10 mouse cellular contexts compared by ENCODE assay signal in genomic region chr5:120742125-120742524, GRCm38 (mm10). TPM values are rescaled to one million over a fixed set of nuclear protein-coding genes. Genes with fewer than 3 reads are reported as not detected.
DNase-seq lines count a peak whose midpoint lies in the region; ATAC-seq and TF ChIP-seq lines count a peak whose summit lies in the region.
"Had no signal": no experiment of that assay in that cellular context is flagged by ENCODE, and none has a peak within 500 bp of the region (broad histone marks: within the 10 kb centered on the region; RNA-seq: fewer than 3 reads in every experiment).

No protein-coding gene starts in this region.

- WGBS in heart, postnatal 0 days = 27% methylated on average over 4 of the region's 4 CpGs
- 30% methylated on average over 4 of the region's 4 CpGs for WGBS in lung, embryonic 14.5 days

- no peak for DNase-seq in heart, postnatal 0 days (ENCODE audit: low spot score)
- DNase-seq in heart, adult 9 months (ENCODE audit: low spot score in 2 of 2) = no peak
- DNase-seq in testis, postnatal 14 days (ENCODE audit: low spot score) = no peak
- peak; percentile 70 for DNase-seq in lung, embryonic 14.5 days
- peak; percentile 74 for DNase-seq in thymus, postnatal 0 days (ENCODE audit: low spot score)
- DNase-seq in ovary, postnatal 10 days (ENCODE audit: low spot score) = no peak

- H3K27me3 ChIP-seq in heart, postnatal 0 days (ENCODE audit: control insufficient read depth, insufficient read depth, low read length) = no peaks in the 10 kb centered on the region
- no peaks in the 10 kb centered on the region for H3K27me3 ChIP-seq in testis, adult 2 months (ENCODE audit: control insufficient read depth, insufficient read depth, low read length)
- H3K27me3 ChIP-seq in lung, embryonic 14.5 days (ENCODE audit: insufficient read depth, low read length) = no peaks in the 10 kb centered on the region
- H3K27me3 ChIP-seq: embryonic facial prominence, embryonic 15.5 days had no signal

- TF ChIP-seq POLR2A in testis, adult 2 months (IDR thresholded peaks at IDR 0.05; ENCODE audit: control insufficient read depth, low read depth, low read length) = no peak

- no peak overlapping the region for H3K9ac ChIP-seq in heart, postnatal 0 days (replicated peaks; ENCODE audit: low read depth, low read length)
- no peak overlapping the region for H3K9ac ChIP-seq in lung, embryonic 14.5 days
- H3K9ac ChIP-seq: embryonic facial prominence, embryonic 15.5 days; limb, embryonic 12.5 days had no signal

- TF ChIP-seq CTCF in heart, postnatal 0 days (IDR thresholded peaks at IDR 0.05; ENCODE audit: low read depth) = peak; percentile 44
- TF ChIP-seq CTCF in testis, adult 2 months (IDR thresholded peaks at IDR 0.05; ENCODE audit: control insufficient read depth, insufficient read depth, insufficient replicate concordance, low read depth, low read length) = peak; percentile 33; the same call in 1 of the 2 replicates
- TF ChIP-seq CTCF in lung, embryonic 14.5 days (IDR thresholded peaks at IDR 0.05; ENCODE audit: low read depth) = peak; percentile 66

- no peaks in the 10 kb centered on the region for H3K4me1 ChIP-seq in heart, postnatal 0 days (ENCODE audit: control insufficient read depth, insufficient read depth)
- no peaks in the 10 kb centered on the region for H3K4me1 ChIP-seq in testis, adult 2 months (ENCODE audit: control insufficient read depth, insufficient read depth, low read length)
- H3K4me1 ChIP-seq in lung, embryonic 14.5 days (ENCODE audit: insufficient read depth) = no peaks in the 10 kb centered on the region
- H3K4me1 ChIP-seq: embryonic facial prominence, embryonic 15.5 days; limb, embryonic 12.5 days had no signal

- no peaks in the 10 kb centered on the region for H3K36me3 ChIP-seq in heart, postnatal 0 days (replicated peaks; ENCODE audit: control insufficient read depth, insufficient read depth, low read length)
- H3K36me3 ChIP-seq in testis, adult 2 months (ENCODE audit: control insufficient read depth, insufficient read depth, low read length) = no peaks in the 10 kb centered on the region
- H3K36me3 ChIP-seq in lung, embryonic 14.5 days (ENCODE audit: insufficient read depth) = no peaks in the 10 kb centered on the region
- H3K36me3 ChIP-seq: embryonic facial prominence, embryonic 15.5 days; limb, embryonic 12.5 days had no signal

- no peak for TF ChIP-seq EP300 in heart, postnatal 0 days (IDR thresholded peaks at IDR 0.05; ENCODE audit: low read depth)

- no peak overlapping the region for H3K27ac ChIP-seq in heart, postnatal 0 days (ENCODE audit: low read depth)
- H3K27ac ChIP-seq in testis, adult 2 months (ENCODE audit: control insufficient read depth, insufficient read depth, low read depth, low read length) = no peak overlapping the region
- no peak overlapping the region for H3K27ac ChIP-seq in lung, embryonic 14.5 days (ENCODE audit: low read depth)
- H3K27ac ChIP-seq: embryonic facial prominence, embryonic 15.5 days; limb, embryonic 12.5 days had no signal

- no peak overlapping the region for H3K4me3 ChIP-seq in heart, postnatal 0 days (ENCODE audit: low read depth, low read length)
- H3K4me3 ChIP-seq in testis, adult 2 months (ENCODE audit: control insufficient read depth, low read depth, low read length) = no peak overlapping the region
- H3K4me3 ChIP-seq in lung, embryonic 14.5 days (ENCODE audit: low read depth, low read length) = no peak overlapping the region
- H3K4me3 ChIP-seq: embryonic facial prominence, embryonic 15.5 days; limb, embryonic 12.5 days had no signal

- no peaks in the 10 kb centered on the region for H3K9me3 ChIP-seq in heart, postnatal 0 days (replicated peaks; ENCODE audit: control insufficient read depth, low read length)
- no peaks in the 10 kb centered on the region for H3K9me3 ChIP-seq in lung, embryonic 14.5 days (ENCODE audit: low read depth, low read length)
- H3K9me3 ChIP-seq: embryonic facial prominence, embryonic 15.5 days; limb, embryonic 12.5 days had no signal

- no peak overlapping the region for H3K4me2 ChIP-seq in heart, postnatal 0 days (ENCODE audit: low read depth, low read length)
- no peak overlapping the region for H3K4me2 ChIP-seq in lung, embryonic 14.5 days
- H3K4me2 ChIP-seq: embryonic facial prominence, embryonic 15.5 days; limb, embryonic 12.5 days had no signal

- no peak for ATAC-seq in heart, postnatal 0 days (ENCODE audit: insufficient read depth, low read depth)
- ATAC-seq in common myeloid progenitor, adult 5-6 weeks (replicated peaks; ENCODE audit: low read depth, poor library complexity, severe bottlenecking) = peak; percentile 72
- ATAC-seq in lung, embryonic 14.5 days (ENCODE audit: insufficient read depth) = no peak

RNA-seq across cellular contexts. Expression of gene Oas2, which starts 7.5 kb away (rescaled TPM):
- total RNA-seq in heart, postnatal 0 days (2014; rRNA removed; ENCODE audit: low replicate concordance) = 1.1 TPM in 1 of 2 replicates, not detected in the other
- polyA plus RNA-seq in heart, postnatal 0 days (2015; fragmentation: Nextera tagmentation; extraction: Ambion mirVana) = 0.15 and 0.25 TPM in 2 replicates
- 0.23 and 0.36 TPM in 2 replicates for polyA plus RNA-seq in testis, adult 2 months (2012; rRNA removed)
- total RNA-seq in common myeloid progenitor, adult 5-6 weeks (2017) = 0.64 and 0.68 TPM in 2 replicates
- polyA plus RNA-seq in lung, embryonic 14.5 days (2014; fragmentation: Nextera tagmentation; extraction: Ambion mirVana) = 0.28 and 0.57 TPM in 2 replicates
- 0.62 and 0.86 TPM in 2 replicates for polyA plus RNA-seq in thymus, postnatal 0 days (2015; fragmentation: Nextera tagmentation; extraction: Ambion mirVana)

RNA-seq across cellular contexts. Expression of gene Dtx1, which starts 30.4 kb away (rescaled TPM):
- 1.7 and 13.8 TPM in 2 replicates for total RNA-seq in heart, postnatal 0 days (2014; rRNA removed; ENCODE audit: low replicate concordance)
- 0.30 and 0.48 TPM in 2 replicates for polyA plus RNA-seq in heart, postnatal 0 days (2015; fragmentation: Nextera tagmentation; extraction: Ambion mirVana)
- polyA plus RNA-seq in testis, adult 2 months (2012; rRNA removed) = 38.6 and 46.0 TPM in 2 replicates
- not detected in 2 replicates for total RNA-seq in common myeloid progenitor, adult 5-6 weeks (2017)
- 2.2 and 2.8 TPM in 2 replicates for polyA plus RNA-seq in lung, embryonic 14.5 days (2014; fragmentation: Nextera tagmentation; extraction: Ambion mirVana)
- polyA plus RNA-seq in thymus, postnatal 0 days (2015; fragmentation: Nextera tagmentation; extraction: Ambion mirVana) = 43.4 and 43.7 TPM in 2 replicates

RNA-seq across cellular contexts. Expression of gene Oas3, which starts 35.3 kb away (rescaled TPM):
- total RNA-seq in heart, postnatal 0 days (2014; rRNA removed; ENCODE audit: low replicate concordance) = 0.80 and 1.6 TPM in 2 replicates
- 0.18 and 0.26 TPM in 2 replicates for polyA plus RNA-seq in heart, postnatal 0 days (2015; fragmentation: Nextera tagmentation; extraction: Ambion mirVana)
- polyA plus RNA-seq in testis, adult 2 months (2012; rRNA removed) = 0.05 and 0.07 TPM in 2 replicates
- total RNA-seq in common myeloid progenitor, adult 5-6 weeks (2017) = 1.9 and 4.8 TPM in 2 replicates
- polyA plus RNA-seq in lung, embryonic 14.5 days (2014; fragmentation: Nextera tagmentation; extraction: Ambion mirVana) = 0.05 and 0.07 TPM in 2 replicates
- polyA plus RNA-seq in thymus, postnatal 0 days (2015; fragmentation: Nextera tagmentation; extraction: Ambion mirVana) = 1.7 and 1.9 TPM in 2 replicates
- polyA plus RNA-seq: limb, embryonic 12.5 days had no signal

RNA-seq across cellular contexts. Expression of gene Oas1e, which starts 53.2 kb away (rescaled TPM):
- not detected in 2 replicates for total RNA-seq in heart, postnatal 0 days (2014; rRNA removed; ENCODE audit: low replicate concordance)
- not detected in 2 replicates for polyA plus RNA-seq in heart, postnatal 0 days (2015; fragmentation: Nextera tagmentation; extraction: Ambion mirVana)
- 0.07 TPM in 1 of 2 replicates, not detected in the other for polyA plus RNA-seq in testis, adult 2 months (2012; rRNA removed)
- not detected in 2 replicates for total RNA-seq in common myeloid progenitor, adult 5-6 weeks (2017)
- not detected in 2 replicates for polyA plus RNA-seq in lung, embryonic 14.5 days (2014; fragmentation: Nextera tagmentation; extraction: Ambion mirVana)
- 0.39 and 0.64 TPM in 2 replicates for polyA plus RNA-seq in thymus, postnatal 0 days (2015; fragmentation: Nextera tagmentation; extraction: Ambion mirVana)
- polyA plus RNA-seq: embryonic facial prominence, embryonic 15.5 days; limb, embryonic 12.5 days had no signal

Comparison
In these comparisons a context has a peak if more than half of its experiments do, and no peak if none do; other contexts are left out.
1. DNase-seq: peak in lung, embryonic 14.5 days (single experiment) and thymus, postnatal 0 days (single experiment); none in heart, postnatal 0 days (single experiment), heart, adult 9 months (0 of 2), testis, postnatal 14 days (single experiment) and ovary, postnatal 10 days (single experiment).
2. RNA of gene Dtx1, which starts 30.4 kb away (polyA plus RNA-seq): 38.6 to 46.0 TPM in testis, adult 2 months and 43.4 to 43.7 TPM in thymus, postnatal 0 days; 2.2 to 2.8 TPM in lung, embryonic 14.5 days and 0.30 to 0.48 TPM in heart, postnatal 0 days; every median in the first group is over 10 times any median in the second.
3. Peak in every context shown above with its lines, with median percentiles within 50 percentile points of each other: CTCF ChIP-seq.